Mouse (Mus musculus) lung, postnatal 0 days (tissue): ENCODE results near the gene Cdiptos. TPM values are rescaled to one million over a fixed set of nuclear protein-coding genes. Genes with fewer than 3 reads are reported as not detected.

ENCODE experiments used
- ATAC-seq: fragments of 200-750 bp; cut with Nextera tagmentation; 2 replicates; pipeline ENCODE4 v1.8.0; 2017; ENCODE audit warnings: moderate library complexity
- DNase-seq: peaks from one replicate; pipeline ENCODE4 v3.0.0-alpha.2; 2016; ENCODE audit warnings: low spot score
- H3K27ac ChIP-seq: fragments of 300-500 bp; sonication (generic); 2 replicates; pipeline ENCODE4 v1.5.1; 2014; ENCODE audit warnings: antibody characterized with exemption, mild to moderate bottlenecking, low read length, mixed read lengths
- H3K27me3 ChIP-seq: fragments of 300-500 bp; sonication (generic); replicated peaks from 2 replicates; pipeline ENCODE4 v1.6.1; 2014; ENCODE audit warnings: low read length, mixed read lengths; ENCODE audit not compliant: insufficient read depth
- H3K36me3 ChIP-seq: fragments of 300-500 bp; sonication (generic); 2 replicates; pipeline ENCODE4 v1.6.1; 2014; ENCODE audit warnings: low read length, mixed read lengths; ENCODE audit not compliant: insufficient read depth
- H3K4me1 ChIP-seq: fragments of 300-500 bp; sonication (generic); 2 replicates; pipeline ENCODE4 v1.6.1; 2014; ENCODE audit warnings: antibody characterized with exemption, low read depth, low read length, mixed read lengths; ENCODE audit not compliant: insufficient read depth
- H3K4me2 ChIP-seq: fragments of 300-500 bp; sonication (generic); replicated peaks from 2 replicates; pipeline ENCODE4 v1.6.1; 2014; ENCODE audit warnings: low read depth, mild to moderate bottlenecking, low read length, moderate library complexity, mixed read lengths
- H3K4me3 ChIP-seq: fragments of 300-500 bp; sonication (generic); 2 replicates; pipeline ENCODE4 v1.5.1; 2014; ENCODE audit warnings: low read depth, low read length
- H3K9ac ChIP-seq: fragments of 300-500 bp; sonication (generic); replicated peaks from 2 replicates; pipeline ENCODE4 v1.6.1; 2014; ENCODE audit warnings: low read depth, mild to moderate bottlenecking
- H3K9me3 ChIP-seq: fragments of 300-500 bp; sonication (generic); 2 replicates; pipeline ENCODE4 v1.6.1; 2016; ENCODE audit warnings: low read length, mixed read lengths
- CTCF ChIP-seq: IDR thresholded peaks from 2 replicates; pipeline ENCODE4 v1.5.1; 2016; ENCODE audit warnings: antibody characterized with exemption, mild to moderate bottlenecking
- EP300 ChIP-seq: IDR thresholded peaks from 2 replicates; pipeline ENCODE4 v1.6.1; 2016; ENCODE audit warnings: antibody characterized with exemption, mild to moderate bottlenecking, control low read depth
- WGBS: fragments of 180-500 bp; shearing (Covaris S2); extraction: QIAGEN DNeasy Blood & Tissue Kit; methylation state at CpG from one replicate; pipeline ENCODE4 v1.1.7; 2014; 5-methylcytosine and 5-hydroxymethylcytosine counted together
- polyA plus RNA-seq: library from polyadenylated mRNA; unstranded; fragments of >200 nt; fragmentation: Nextera tagmentation; extraction: Ambion mirVana; gene quantifications from 2 replicates; pipeline ENCODE4 v1.2.1, GENCODE M21; 2015

Gene Cdiptos
- polyA plus RNA-seq: 3.0 and 3.3 TPM in 2 replicates

- WGBS: 1% methylated on average over 51 of the region's 55 CpGs
Observed at GRCm38 (mm10) chr7:126975950-126976866, at the start of gene Cdiptos. Gene Cdiptos, minus strand, starts transcription at chr7:126976098.

GRCm38 (mm10) chr7:127024755-127025555, 49.1 kb upstream of the Cdiptos start:
- WGBS: under 1% methylated on average over 25 of the region's 30 CpGs
- TF ChIP-seq CTCF (peak; percentile 91), EP300 (no peak)

More at GRCm38 (mm10) chr7:126975950-126976866, at the start of gene Cdiptos:
- H3K27ac ChIP-seq: peak within 1 kb of the TSS; percentile 99
- peak; percentile 66; the same call in 1 of the 2 replicates for TF ChIP-seq EP300
- peak; percentile 98 for TF ChIP-seq CTCF
- H3K9ac ChIP-seq: peak within 1 kb of the TSS; percentile 98
- peaks cover 5% of the 10 kb centered on the region for H3K4me1 ChIP-seq
- ATAC-seq: peak; percentile 96
- DNase-seq: peak; percentile 98
- peak within 1 kb of the TSS; percentile 83 for H3K4me2 ChIP-seq
- H3K27me3 ChIP-seq: no peaks in the 10 kb centered on the region
- peaks cover 7% of the 10 kb centered on the region for H3K36me3 ChIP-seq
- no peaks in the 10 kb centered on the region for H3K9me3 ChIP-seq
- peak within 1 kb of the TSS; percentile 99 for H3K4me3 ChIP-seq

DNA sequence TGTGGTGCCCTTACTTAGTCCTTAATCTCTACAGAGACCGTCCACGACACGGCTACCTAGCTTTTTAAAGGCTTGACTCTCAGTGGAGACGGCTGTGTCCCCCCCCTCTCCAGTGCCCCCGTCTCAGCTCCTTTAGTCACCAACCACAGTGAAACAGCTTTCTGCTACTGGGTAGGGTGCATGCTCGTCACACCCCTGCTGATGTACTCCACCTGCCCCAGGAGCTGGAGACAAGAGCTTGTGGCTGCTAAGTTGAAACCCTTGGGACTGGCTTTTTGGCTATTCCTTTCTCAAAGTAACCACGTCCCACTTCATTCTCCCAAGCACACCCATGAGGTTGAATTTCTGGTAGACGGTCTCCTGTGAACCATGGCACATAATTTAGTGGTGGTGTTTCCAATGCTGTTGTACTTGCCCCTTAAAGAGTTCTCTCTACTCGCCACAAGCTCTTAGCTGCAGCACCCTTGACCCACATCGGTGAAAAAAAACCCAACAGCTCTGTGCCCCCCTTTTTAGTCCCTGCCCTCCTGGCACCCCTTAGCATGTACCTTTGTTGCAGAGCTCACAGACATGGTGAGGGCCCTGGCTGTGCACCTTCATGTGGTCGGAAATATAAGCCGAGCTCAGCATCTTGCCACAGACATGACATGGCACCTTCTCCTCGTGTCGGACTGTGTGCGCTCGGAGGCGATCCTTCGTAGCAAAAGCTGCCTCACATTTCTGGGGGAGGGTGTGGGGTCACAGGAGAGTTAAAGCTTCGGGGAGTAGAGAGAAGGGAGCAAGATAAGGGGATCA, 48.2 kb upstream of the Cdiptos start:
- TF ChIP-seq CTCF (no peak), EP300 (no peak)
- Histone ChIP-seq H3K4me1 (peaks cover 22% of the 10 kb centered on the region; the same call in 1 of the 2 replicates), H3K9ac (no peak overlapping the region), H3K27ac (peak overlapping the region; percentile 96), H3K9me3 (no peaks in the 10 kb centered on the region), H3K4me2 (peak overlapping the region; percentile 94), H3K4me3 (peak overlapping the region; percentile 92), H3K36me3 (no peaks in the 10 kb centered on the region; the same call in 1 of the 2 replicates), H3K27me3 (no peaks in the 10 kb centered on the region)
- ATAC-seq: no peak
- no peak for DNase-seq
- 15% methylated on average over 19 of the region's 19 CpGs for WGBS

More at GRCm38 (mm10) chr7:127024755-127025555, 49.1 kb upstream of the Cdiptos start:
- peak overlapping the region; percentile 79 for H3K9ac ChIP-seq
- H3K4me2 ChIP-seq: peak overlapping the region; percentile 94
- H3K27ac ChIP-seq: peak overlapping the region; percentile 96
- DNase-seq: peak; percentile 94
- peak; percentile 40 for ATAC-seq
- no peaks in the 10 kb centered on the region for H3K27me3 ChIP-seq
- H3K4me1 ChIP-seq: peaks cover 22% of the 10 kb centered on the region; the same call in 1 of the 2 replicates
- no peaks in the 10 kb centered on the region for H3K9me3 ChIP-seq
- no peaks in the 10 kb centered on the region; the same call in 1 of the 2 replicates for H3K36me3 ChIP-seq
- peak overlapping the region; percentile 92 for H3K4me3 ChIP-seq

- WGBS: 67% methylated on average over 11 of the region's 13 CpGs
- 0 out of 2 replicates have a peak overlapping the region, but pooled peaks have one; percentile 94 for H3K4me2 ChIP-seq
- H3K27me3 ChIP-seq: no peaks in the 10 kb centered on the region
- TF ChIP-seq EP300: no peak
- no peak for TF ChIP-seq CTCF
- no peak overlapping the region for H3K4me3 ChIP-seq
- H3K4me1 ChIP-seq: peaks cover 22% of the 10 kb centered on the region; the same call in 1 of the 2 replicates
- no peak for DNase-seq
- no peak overlapping the region for H3K27ac ChIP-seq
- no peaks in the 10 kb centered on the region; the same call in 1 of the 2 replicates for H3K36me3 ChIP-seq
- H3K9me3 ChIP-seq: no peaks in the 10 kb centered on the region
- no peak for ATAC-seq
- no peak overlapping the region for H3K9ac ChIP-seq
Observed at GRCm38 (mm10) chr7:127023272-127023691, 47.4 kb upstream of the Cdiptos start.

- no peak for ATAC-seq
- Histone ChIP-seq H3K27me3 (no peaks in the 10 kb centered on the region), H3K4me2 (no peak overlapping the region), H3K4me3 (no peak overlapping the region), H3K4me1 (peaks cover 22% of the 10 kb centered on the region; the same call in 1 of the 2 replicates), H3K36me3 (no peaks in the 10 kb centered on the region; the same call in 1 of the 2 replicates), H3K9ac (no peak overlapping the region), H3K9me3 (no peaks in the 10 kb centered on the region), H3K27ac (0 out of 2 replicates have a peak overlapping the region, but pooled peaks have one; percentile 9)
- 74% methylated on average over 6 of the region's 7 CpGs for WGBS
- no peak for TF ChIP-seq CTCF
- no peak for DNase-seq
Observed at GRCm38 (mm10) chr7:127022528-127023271, 46.8 kb upstream of the Cdiptos start.
